Mouse (Mus musculus): ENCODE results near the gene Wnk2.

DNA sequence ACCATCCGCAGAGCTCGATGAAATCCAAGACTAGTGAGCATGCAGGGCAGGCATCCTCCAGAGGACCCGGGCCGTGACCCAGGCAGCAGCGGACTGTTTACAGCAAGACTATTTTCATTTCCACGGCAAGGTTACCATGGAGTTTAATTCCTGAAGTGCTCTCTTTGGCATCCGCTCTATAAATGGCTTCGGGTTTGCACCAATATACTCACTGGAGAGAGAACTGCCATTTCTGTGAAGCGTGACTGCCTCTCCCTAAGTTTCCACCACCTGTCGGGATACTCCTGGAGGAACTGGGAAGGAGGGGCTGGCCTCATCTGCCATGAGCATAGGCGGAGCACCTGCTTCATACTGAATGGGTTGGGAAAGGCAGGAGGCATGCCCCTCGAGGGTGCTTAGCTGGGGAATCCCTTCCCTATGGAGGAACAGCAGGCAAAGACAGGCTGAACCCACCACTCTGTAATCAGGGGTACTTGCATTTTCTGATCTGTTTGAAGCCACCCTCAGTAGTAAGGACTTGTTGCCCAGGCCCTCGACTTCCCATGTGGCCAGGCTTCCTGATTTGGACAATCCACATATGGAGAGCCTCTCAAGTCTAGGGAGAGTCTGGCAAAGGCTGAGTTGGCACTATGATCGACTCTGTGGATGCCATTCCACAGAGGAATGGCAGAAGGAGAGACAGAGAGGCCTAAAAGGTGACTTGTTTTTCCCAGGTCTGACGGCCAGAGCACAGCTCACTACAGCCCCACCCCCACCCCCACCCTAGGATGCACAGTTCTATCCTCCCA is 19.8 kb downstream of the Wnk2 start:
- no peak for TF ChIP-seq CTCF (IDR thresholded peaks at IDR 0.05; ENCODE audit: extremely low read depth, insufficient read depth, low read length)
- no peak for TF ChIP-seq POLR2A (IDR thresholded peaks at IDR 0.05; ENCODE audit: extremely low read depth, insufficient read depth, low read length)

Data from cortical plate, adult 2 months (tissue).